Mouse (Mus musculus): ENCODE results near the gene Serpina3f. TPM values are rescaled to one million over a fixed set of nuclear protein-coding genes. Genes with fewer than 3 reads are reported as not detected.

Serpina3f gene
- polyA plus RNA-seq, 1 experiment from 2014 or later = 0.17 TPM

DNA sequence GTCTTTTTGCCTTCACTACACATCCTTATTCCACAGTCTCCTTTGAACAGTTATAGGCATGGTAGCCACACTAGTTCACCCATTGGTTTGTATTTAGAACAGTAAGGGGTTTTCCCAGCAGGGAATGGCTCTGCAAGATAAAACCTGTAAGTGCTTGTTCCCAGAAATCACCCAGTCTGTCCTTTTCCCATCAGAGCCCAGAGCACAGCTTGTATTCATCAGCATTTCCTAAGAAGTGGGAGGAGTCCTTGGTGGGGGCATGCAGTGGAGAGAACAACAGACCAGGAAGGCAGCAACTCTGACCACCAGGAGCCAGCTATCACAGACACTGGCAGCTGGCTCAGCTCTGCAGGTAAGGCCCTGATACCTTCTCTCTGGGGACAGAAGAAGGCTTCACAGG lies 48.5 kb downstream of the Serpina3f start, which contains the start of gene Serpina3i:
Serpina3i (plus strand) TSS at position 260 of the 400 bp plus-strand sequence.
- no peak within 1 kb of the TSS for H3K4me2 ChIP-seq (replicated peaks)
- ATAC-seq (ENCODE audit: low FRiP score, low read depth) = no peak
- H3K9me3 ChIP-seq = no peaks in the 10 kb centered on the region
- 0 out of 2 replicates have a peak, but pooled peaks cover 3% of the 10 kb centered on the region for H3K4me1 ChIP-seq
- no peaks in the 10 kb centered on the region for H3K36me3 ChIP-seq
- no peak within 1 kb of the TSS for H3K4me3 ChIP-seq
- no peak within 1 kb of the TSS for H3K27ac ChIP-seq (replicated peaks)
- H3K9ac ChIP-seq (replicated peaks) = no peak within 1 kb of the TSS
- no peaks in the 10 kb centered on the region for H3K27me3 ChIP-seq

GRCm38 (mm10) chr12:104266374-104266773 lies 52.0 kb downstream of the Serpina3f start:
- Histone ChIP-seq H3K4me3 (no peak overlapping the region), H3K27ac (replicated peaks) (no peak overlapping the region), H3K9ac (replicated peaks) (no peak overlapping the region), H3K9me3 (no peaks in the 10 kb centered on the region), H3K4me1 (0 out of 2 replicates have a peak, but pooled peaks cover 3% of the 10 kb centered on the region), H3K4me2 (replicated peaks) (no peak overlapping the region), H3K27me3 (no peaks in the 10 kb centered on the region), H3K36me3 (no peaks in the 10 kb centered on the region)
- 78% methylated on average over 3 of the region's 3 CpGs for WGBS
- ATAC-seq (ENCODE audit: low FRiP score, low read depth) = no peak

Other genes starting within 250 kb of the Serpina3f start
- gene Serpina11, start 224.6 kb upstream of the Serpina3f start, polyA plus RNA-seq (2016; fragmentation: Nextera tagmentation; extraction: Ambion mirVana) = not detected in 2 replicates
- 0.05 TPM in 1 of 2 replicates, not detected in the other for gene Serpina9, start 200.8 kb upstream of the Serpina3f start, polyA plus RNA-seq (2016; fragmentation: Nextera tagmentation; extraction: Ambion mirVana)
- not detected in 2 replicates for gene Serpina12, start 170.1 kb upstream of the Serpina3f start, polyA plus RNA-seq (2016; fragmentation: Nextera tagmentation; extraction: Ambion mirVana)
- gene Serpina5, start 113.4 kb upstream of the Serpina3f start, polyA plus RNA-seq (2016; fragmentation: Nextera tagmentation; extraction: Ambion mirVana) = not detected in 2 replicates
- gene Serpina3a, start 101.8 kb upstream of the Serpina3f start, polyA plus RNA-seq (2016; fragmentation: Nextera tagmentation; extraction: Ambion mirVana) = not detected in 2 replicates
- gene Serpina3b, start 86.5 kb upstream of the Serpina3f start, polyA plus RNA-seq (2016; fragmentation: Nextera tagmentation; extraction: Ambion mirVana) = not detected in 2 replicates
- gene Serpina3c, start 60.7 kb upstream of the Serpina3f start, polyA plus RNA-seq (2016; fragmentation: Nextera tagmentation; extraction: Ambion mirVana) = not detected in 2 replicates
- gene Serpina3g, start 21.7 kb downstream of the Serpina3f start, polyA plus RNA-seq (2016; fragmentation: Nextera tagmentation; extraction: Ambion mirVana) = 0.19 and 0.37 TPM in 2 replicates
- 0.18 TPM in 1 of 2 replicates, not detected in the other for gene Serpina3i, start 48.6 kb downstream of the Serpina3f start, polyA plus RNA-seq (2016; fragmentation: Nextera tagmentation; extraction: Ambion mirVana)
- gene Serpina3j, start 100.0 kb downstream of the Serpina3f start, polyA plus RNA-seq (2016; fragmentation: Nextera tagmentation; extraction: Ambion mirVana) = not detected in 2 replicates
- not detected in 2 replicates for gene Serpina3k, start 123.9 kb downstream of the Serpina3f start, polyA plus RNA-seq (2016; fragmentation: Nextera tagmentation; extraction: Ambion mirVana)
- not detected in 2 replicates for gene Serpina3m, start 123.9 kb downstream of the Serpina3f start, polyA plus RNA-seq (2016; fragmentation: Nextera tagmentation; extraction: Ambion mirVana)
- gene Serpina3n, start 192.2 kb downstream of the Serpina3f start, polyA plus RNA-seq (2016; fragmentation: Nextera tagmentation; extraction: Ambion mirVana) = not detected in 2 replicates